Mouse (Mus musculus) mesoderm, embryonic 11.5 days (tissue): ENCODE measurements around the gene Olfr177.

Experiments
- DNase-seq: peaks from one replicate; pipeline ENCODE4 v3.0.0-alpha.2; 2012; ENCODE audit warnings: low read depth, low spot score

The Olfr177 gene

GRCm38 (mm10) chr16:58874668-58875067 is at the start of gene Olfr177:
Olfr177 (minus strand) TSS chr16:58874768.
- no peak for DNase-seq

DNA sequence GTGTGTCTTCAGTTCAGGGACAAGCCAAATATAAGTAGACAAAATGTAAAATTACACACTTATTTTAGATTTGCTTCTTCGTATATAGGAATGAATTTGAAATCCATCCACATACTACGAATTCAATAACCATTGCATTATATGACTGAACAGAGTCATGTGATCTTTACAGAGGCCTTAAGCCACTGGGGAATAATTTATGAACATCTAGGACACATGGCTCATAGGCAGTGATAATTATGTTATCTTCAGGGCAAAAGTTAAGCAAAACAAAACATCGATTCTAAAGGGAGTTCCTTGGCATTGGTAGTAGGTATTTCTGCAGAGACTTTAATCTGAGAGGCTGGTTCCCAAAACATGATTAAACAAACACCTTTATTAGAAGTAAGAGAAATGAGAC is 17.4 kb upstream of the Olfr177 start, which contains the start of gene Olfr178:
Olfr178 (minus strand) TSS at position 101 of the 400 bp plus-strand sequence.
- no peak for DNase-seq

DNA sequence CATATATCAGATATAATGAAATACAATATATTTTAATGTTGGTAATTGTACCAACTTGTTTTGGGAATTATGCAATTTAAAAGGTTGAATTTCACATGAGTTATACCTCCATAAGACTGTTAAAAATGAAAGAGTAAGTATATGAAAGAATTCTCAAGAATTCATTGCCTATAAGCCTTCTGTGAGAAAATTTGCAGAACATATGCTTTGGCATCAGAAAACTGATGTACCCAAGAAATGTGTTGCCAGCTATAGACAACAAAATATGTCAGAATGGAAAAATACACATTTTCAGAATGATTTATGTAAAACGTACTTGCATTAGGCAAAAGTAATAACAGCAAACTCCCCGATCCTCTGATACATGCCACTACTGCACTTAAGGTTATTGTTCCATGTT is 9.8 kb upstream of the Olfr177 start:
- DNase-seq, result no peak

DNA sequence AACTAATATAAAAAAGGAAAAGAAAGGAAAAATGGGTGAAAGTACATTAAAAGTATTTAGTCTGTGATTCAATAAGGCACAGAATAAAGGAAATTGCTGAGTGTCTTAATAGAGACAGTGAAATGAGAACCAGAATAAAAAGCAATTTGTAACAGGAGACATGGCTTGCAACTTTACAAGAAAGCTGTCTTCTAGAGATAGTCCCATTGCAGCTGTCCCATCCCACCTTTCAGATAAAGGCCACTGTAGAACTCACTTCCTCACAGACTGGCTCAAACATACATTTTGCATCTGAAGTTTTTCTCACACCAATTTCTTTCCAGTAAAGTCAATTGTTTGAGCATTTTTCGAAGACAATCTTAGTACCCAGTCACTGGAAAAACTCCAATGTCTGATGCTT is 13.1 kb downstream of the Olfr177 start:
- DNase-seq, result no peak

DNA sequence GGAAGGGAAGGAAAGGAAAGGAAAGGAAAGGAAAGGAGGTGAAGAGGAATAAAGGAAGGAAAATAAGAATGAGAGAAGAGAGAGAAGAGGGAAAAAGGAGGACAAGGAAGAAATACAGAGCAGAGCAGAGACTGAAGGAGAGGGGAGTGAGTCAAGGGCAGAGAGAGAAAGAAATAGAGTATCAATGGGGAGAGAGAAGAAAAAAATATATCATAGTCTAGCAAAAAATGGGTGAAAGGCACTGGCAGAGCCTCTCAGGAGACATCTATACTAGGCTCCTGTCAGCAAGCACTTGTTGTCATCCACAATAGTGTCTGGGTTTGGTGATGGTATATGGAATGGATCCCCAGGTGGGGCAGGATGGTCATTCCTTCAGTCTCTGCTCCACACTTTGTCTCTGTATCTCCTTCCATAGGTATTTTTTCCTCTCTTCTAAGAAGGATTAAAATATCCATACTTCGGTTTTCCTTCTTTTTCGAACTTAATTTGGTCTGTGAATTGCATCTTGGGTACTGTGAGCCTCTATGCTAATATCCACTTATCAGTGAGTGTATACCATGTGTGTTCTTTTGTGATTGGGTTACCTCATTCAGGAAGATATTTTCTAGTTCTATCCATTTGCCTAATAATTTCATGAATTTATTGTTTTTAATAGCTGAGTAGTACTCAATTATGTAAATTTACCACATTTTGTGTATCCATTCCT is 14.4 kb downstream of the Olfr177 start:
- no peak for DNase-seq

DNA sequence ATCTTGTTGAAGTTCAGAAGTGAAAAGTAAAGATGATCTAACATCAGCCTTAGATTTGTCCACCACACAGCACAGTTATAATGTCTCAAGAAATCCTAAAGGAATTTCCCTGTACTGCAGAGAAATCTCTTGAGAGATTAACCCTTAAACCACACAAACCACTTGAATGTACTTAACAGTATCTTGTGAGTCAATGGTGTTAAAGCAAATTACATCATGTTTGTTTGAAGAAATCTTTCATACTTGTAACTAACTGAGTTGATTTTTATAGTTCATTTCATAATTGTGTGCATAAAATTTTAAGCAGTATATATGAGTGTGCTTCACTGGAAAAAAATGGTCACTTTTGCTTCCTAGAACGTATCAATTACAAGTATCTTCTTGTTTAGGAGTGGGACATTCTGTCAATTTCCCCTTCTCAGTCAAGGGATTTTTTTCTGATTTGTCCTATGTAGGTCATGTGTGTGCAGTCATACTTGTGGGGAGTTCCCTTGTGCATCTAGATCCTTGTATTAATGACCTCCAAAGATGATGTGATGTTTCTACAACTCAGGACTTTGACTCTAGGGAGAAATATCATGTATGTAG is 47.7 kb downstream of the Olfr177 start, which contains the start of gene Olfr175-ps1:
Olfr175-ps1 (minus strand) TSS at position 51 of the 588 bp plus-strand sequence.
- DNase-seq, result no peak
